Mouse (Mus musculus) ES-E14 (cell line): ENCODE data around the gene Rfng.

ENCODE experiments used
- CHD2 ChIP-seq: IDR thresholded peaks from 2 replicates; pipeline ENCODE4 v1.6.1; 2014; ENCODE audit warnings: mild to moderate bottlenecking, low read depth, low read length, inconsistent platforms
- ZNF384 ChIP-seq: IDR thresholded peaks from 2 replicates; pipeline ENCODE4 v1.6.1; 2012; ENCODE audit warnings: low read depth, low read length, inconsistent platforms

DNA sequence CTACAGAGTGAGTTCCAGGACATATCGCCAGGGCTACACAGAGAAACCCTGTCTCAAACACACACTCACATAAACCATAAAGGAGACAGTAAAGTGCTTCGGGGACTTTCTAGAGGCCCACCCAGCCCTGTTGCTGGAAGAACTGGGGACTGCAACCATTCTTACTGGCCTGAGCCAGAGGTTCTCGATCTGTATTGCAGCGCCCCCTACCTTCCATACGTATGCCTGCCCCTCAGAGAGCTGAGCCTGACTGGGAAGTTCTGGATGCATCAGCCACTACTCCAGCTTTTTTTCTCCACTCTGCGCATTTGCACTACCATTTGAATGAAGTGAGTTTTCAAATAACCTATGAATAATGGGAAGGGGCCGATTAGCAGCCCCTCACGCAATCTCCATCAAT, 34.6 kb downstream of the Rfng start:
- no peak for TF ChIP-seq ZNF384
- no peak for TF ChIP-seq CHD2
